Comparison of ENCODE assay signal across 11 mouse cellular contexts in the genomic region with DNA sequence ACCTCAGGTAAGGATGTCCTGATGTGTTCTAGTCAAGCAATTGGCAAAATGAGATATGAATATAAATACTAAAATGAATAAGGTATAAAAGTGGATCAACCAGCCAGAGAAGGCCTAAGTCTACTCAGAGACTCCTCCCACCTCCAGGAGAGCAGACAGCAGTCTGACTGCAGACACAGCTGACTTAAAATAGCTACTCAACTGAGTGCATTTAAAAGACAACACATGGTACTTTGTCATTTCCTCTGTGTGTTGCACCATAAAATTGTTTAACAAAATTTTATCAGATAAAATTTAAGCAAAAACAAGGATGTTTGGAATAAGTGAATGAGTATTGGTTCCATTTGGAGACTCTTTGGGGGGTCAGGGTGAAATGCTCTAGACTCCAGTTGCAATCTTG.
DNase-seq lines count a peak whose midpoint lies in the region; ATAC-seq and TF ChIP-seq lines count a peak whose summit lies in the region.
"Had no signal": no experiment of that assay in that cellular context is flagged by ENCODE, and none has a peak within 500 bp of the region (broad histone marks: within the 10 kb centered on the region; RNA-seq: fewer than 3 reads in every experiment).

No protein-coding gene starts in this region.

- 0 out of 2 replicates have a peak, but pooled peaks cover 4% of the 10 kb centered on the region for H3K9me3 ChIP-seq in heart, embryonic 13.5 days
- no peaks in the 10 kb centered on the region for H3K9me3 ChIP-seq in lung, embryonic 14.5 days (ENCODE audit: low read depth, low read length)
- H3K9me3 ChIP-seq in hindbrain, embryonic 15.5 days: no peaks in the 10 kb centered on the region

- H3K4me2 ChIP-seq in heart, embryonic 13.5 days: peak overlapping the region; percentile 4; the same call in 1 of the 2 replicates
- H3K4me2 ChIP-seq in lung, embryonic 14.5 days: no peak overlapping the region
- no peak overlapping the region for H3K4me2 ChIP-seq in hindbrain, embryonic 15.5 days

- H3K4me3 ChIP-seq in heart, embryonic 13.5 days: no peak overlapping the region
- H3K4me3 ChIP-seq in lung, embryonic 14.5 days (ENCODE audit: low read depth, low read length): no peak overlapping the region
- H3K4me3 ChIP-seq in lung, adult 2 months (replicated peaks; ENCODE audit: extremely low read depth, low read depth, low read length): no peak overlapping the region
- no peak overlapping the region for H3K4me3 ChIP-seq in hindbrain, embryonic 15.5 days

- no peak overlapping the region for H3K9ac ChIP-seq in heart, embryonic 13.5 days
- H3K9ac ChIP-seq in lung, embryonic 14.5 days: no peak overlapping the region
- no peak overlapping the region for H3K9ac ChIP-seq in hindbrain, embryonic 15.5 days
- H3K9ac ChIP-seq: liver, embryonic 14.5 days had no signal

- intact Hi-C loops in heart, postnatal 25 days (cut with DNase I): no loop called here

- no peaks in the 10 kb centered on the region for H3K27me3 ChIP-seq in heart, embryonic 13.5 days (replicated peaks)
- H3K27me3 ChIP-seq in lung, embryonic 14.5 days (ENCODE audit: insufficient read depth, low read length): no peaks in the 10 kb centered on the region
- H3K27me3 ChIP-seq in hindbrain, embryonic 15.5 days: no peaks in the 10 kb centered on the region

- TF ChIP-seq POLR2A in lung, adult 2 months (IDR thresholded peaks at IDR 0.05; ENCODE audit: borderline replicate concordance, extremely low read depth, low read depth, low read length): no peak

- peak overlapping the region; percentile 75 for H3K27ac ChIP-seq in heart, embryonic 13.5 days (replicated peaks)
- H3K27ac ChIP-seq in lung, embryonic 14.5 days (ENCODE audit: low read depth): peak overlapping the region; percentile 89
- H3K27ac ChIP-seq in hindbrain, embryonic 15.5 days (replicated peaks): peak overlapping the region; percentile 41; the same call in 1 of the 2 replicates
- H3K27ac ChIP-seq: liver, embryonic 14.5 days had no signal

- DNase-seq in heart, postnatal 25 days (ENCODE audit: low spot score): no peak
- peak; percentile 77 for DNase-seq in lung, embryonic 14.5 days
- DNase-seq in lung, adult 2 months: no peak
- DNase-seq in ZHBTc4 (ENCODE audit: low read depth, low spot score): peak; percentile 36
- no peak for DNase-seq in cerebellum, adult 11 months
- no peak for DNase-seq in adrenal gland, postnatal 36 days
- DNase-seq: adrenal gland, adult 8-10 months; cerebellum, adult 8-10 months had no signal

- ATAC-seq in heart, embryonic 13.5 days (ENCODE audit: extremely low read depth, insufficient number of reproducible peaks, low FRiP score, low TSS enrichment): no peak
- ATAC-seq in lung, embryonic 14.5 days (ENCODE audit: insufficient read depth): peak; percentile 83
- no peak for ATAC-seq in hindbrain, embryonic 15.5 days (ENCODE audit: low FRiP score, low read depth)

- peaks cover 65% of the 10 kb centered on the region for H3K4me1 ChIP-seq in heart, embryonic 13.5 days
- H3K4me1 ChIP-seq in lung, embryonic 14.5 days (ENCODE audit: insufficient read depth): peaks cover 22% of the 10 kb centered on the region
- peaks cover 37% of the 10 kb centered on the region for H3K4me1 ChIP-seq in lung, adult 2 months (ENCODE audit: control insufficient read depth, insufficient read depth, low read length)
- peaks cover 22% of the 10 kb centered on the region for H3K4me1 ChIP-seq in hindbrain, embryonic 15.5 days (replicated peaks)

- 0 out of 2 replicates have a peak, but pooled peaks cover 4% of the 10 kb centered on the region for H3K36me3 ChIP-seq in heart, embryonic 13.5 days
- no peaks in the 10 kb centered on the region for H3K36me3 ChIP-seq in lung, embryonic 14.5 days (ENCODE audit: insufficient read depth)
- no peaks in the 10 kb centered on the region for H3K36me3 ChIP-seq in hindbrain, embryonic 15.5 days

- no peak for TF ChIP-seq CTCF in lung, embryonic 14.5 days (IDR thresholded peaks at IDR 0.05; ENCODE audit: low read depth)
- no peak for TF ChIP-seq CTCF in lung, adult 2 months (IDR thresholded peaks at IDR 0.05; ENCODE audit: insufficient read depth, low read length)

Comparison
In these comparisons a context has a peak if more than half of its experiments do, and no peak if none do; other contexts are left out.
1. DNase-seq: peak in lung, embryonic 14.5 days (single experiment) and ZHBTc4 (single experiment); none in heart, postnatal 25 days (single experiment), lung, adult 2 months (single experiment), cerebellum, adult 11 months (single experiment) and adrenal gland, postnatal 36 days (0 of 2).
2. Peak in every context shown above with its lines, with median percentiles within 50 percentile points of each other: H3K27ac ChIP-seq.